Mouse (Mus musculus) thymus, adult 2 months (tissue): ENCODE results near the gene Ltc4s.

Source experiments
- CTCF ChIP-seq: fragments of 200-500 bp; IDR thresholded peaks from 2 replicates; pipeline ENCODE4 v1.5.1; 2012; ENCODE audit warnings: mild to moderate bottlenecking, control low read depth, low read length, moderate library complexity, borderline replicate concordance; ENCODE audit not compliant: control insufficient read depth, poor library complexity, insufficient read depth; ENCODE audit errors: extremely low read depth
- POLR2A ChIP-seq: fragments of 200-500 bp; IDR thresholded peaks from 2 replicates; pipeline ENCODE4 v1.6.1; 2012; ENCODE audit warnings: mild to moderate bottlenecking, low read length, control low read depth, moderate library complexity; ENCODE audit not compliant: control insufficient read depth, poor library complexity, insufficient read depth; ENCODE audit errors: extremely low read depth

DNA sequence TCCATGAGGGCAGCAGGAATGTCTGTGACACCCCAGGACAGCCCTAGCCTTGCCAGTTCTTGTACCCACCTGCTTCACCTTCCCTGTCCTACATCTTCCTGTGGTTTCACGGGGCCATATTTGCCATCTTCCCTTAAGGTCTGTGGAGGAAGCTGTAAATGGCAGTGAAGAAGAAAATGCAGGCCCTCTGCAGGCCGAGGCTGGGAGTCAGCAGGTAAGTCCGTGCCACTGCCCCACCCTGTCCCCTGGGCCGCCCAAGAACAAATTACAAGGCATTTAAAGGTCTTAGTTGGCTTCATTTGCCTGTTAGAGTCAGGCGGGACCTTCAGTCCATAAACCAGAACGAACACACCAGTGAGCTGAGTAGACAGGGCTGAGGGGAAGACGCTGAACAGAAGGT is 44.3 kb downstream of the Ltc4s start:
- no peak for TF ChIP-seq POLR2A
- TF ChIP-seq CTCF = no peak
